Mouse (Mus musculus) heart, postnatal 0 days (tissue): ENCODE measurements around the gene Dcpp2.

ENCODE experiments used
- CTCF ChIP-seq: IDR thresholded peaks from 2 replicates; pipeline ENCODE4 v1.5.1; 2016; ENCODE audit warnings: antibody characterized with exemption, control low read depth, low read depth
- EP300 ChIP-seq: IDR thresholded peaks from 2 replicates; pipeline ENCODE4 v1.6.1; 2016; ENCODE audit warnings: antibody characterized with exemption, low read depth

GRCm38 (mm10) chr17:23931157-23931556, 50.5 kb downstream of the Dcpp2 start:
- TF ChIP-seq EP300 = no peak
- TF ChIP-seq CTCF = no peak
